Mouse (Mus musculus) inflammation-experienced regulatory T-cells, adult 16 weeks (primary cell): Measurements from ENCODE around the gene Ces1f. TPM values are rescaled to one million over a fixed set of nuclear protein-coding genes. Genes with fewer than 3 reads are reported as not detected.

ENCODE experiments used
- polyA plus RNA-seq: library from polyadenylated mRNA; unstranded; fragments of 100-300 nt; shearing (Covaris generic); gene quantifications from one replicate; pipeline ENCODE4 v1.2.1, GENCODE M21; 2017

Gene Ces1f
- not detected for polyA plus RNA-seq

GRCm38 (mm10) chr8:93279556-93279955 is at the start of gene Ces1f:
Ces1f (minus strand) TSS chr8:93279747.

GRCm38 (mm10) chr8:93229446-93229845 is 50.1 kb downstream of the Ces1f start, which contains the start of gene Ces1e:
Ces1e (minus strand) TSS chr8:93229619.

Other genes with a start within 250 kb of the Ces1f start
- gene Ces1a, start 231.6 kb downstream of the Ces1f start, polyA plus RNA-seq = not detected
- not detected for gene Ces1b, start 199.7 kb downstream of the Ces1f start, polyA plus RNA-seq
- not detected for gene Ces1c, start 148.5 kb downstream of the Ces1f start, polyA plus RNA-seq
- not detected for gene Ces1d, start 81.9 kb downstream of the Ces1f start, polyA plus RNA-seq
- gene Ces1e, start 50.1 kb downstream of the Ces1f start, polyA plus RNA-seq = not detected
- not detected for gene Ces1g, start 57.6 kb upstream of the Ces1f start, polyA plus RNA-seq
- gene Ces1h, start 100.0 kb upstream of the Ces1f start, polyA plus RNA-seq = not detected